Mouse (Mus musculus) G1E-ER4 (cell line): ENCODE data around the gene Actrt3. TPM values are rescaled to one million over a fixed set of nuclear protein-coding genes. Genes with fewer than 3 reads are reported as not detected.

Experiments
- GATA1 ChIP-seq: IDR thresholded peaks from one replicate; pipeline ENCODE4 v1.8.0; 2012; ENCODE audit warnings: low read length, inconsistent platforms
- polyA plus RNA-seq: library from polyadenylated mRNA; stranded (reverse); fragments of >175 nt; gene quantifications from 2 replicates; pipeline ENCODE4 v1.2.3, GENCODE M21; 2012

Actrt3 gene
- polyA plus RNA-seq, 1 experiment, result not detected

- no peak for TF ChIP-seq GATA1
Measured at GRCm38 (mm10) chr3:30597271-30597670, 2.5 kb downstream of the Actrt3 start.

DNA sequence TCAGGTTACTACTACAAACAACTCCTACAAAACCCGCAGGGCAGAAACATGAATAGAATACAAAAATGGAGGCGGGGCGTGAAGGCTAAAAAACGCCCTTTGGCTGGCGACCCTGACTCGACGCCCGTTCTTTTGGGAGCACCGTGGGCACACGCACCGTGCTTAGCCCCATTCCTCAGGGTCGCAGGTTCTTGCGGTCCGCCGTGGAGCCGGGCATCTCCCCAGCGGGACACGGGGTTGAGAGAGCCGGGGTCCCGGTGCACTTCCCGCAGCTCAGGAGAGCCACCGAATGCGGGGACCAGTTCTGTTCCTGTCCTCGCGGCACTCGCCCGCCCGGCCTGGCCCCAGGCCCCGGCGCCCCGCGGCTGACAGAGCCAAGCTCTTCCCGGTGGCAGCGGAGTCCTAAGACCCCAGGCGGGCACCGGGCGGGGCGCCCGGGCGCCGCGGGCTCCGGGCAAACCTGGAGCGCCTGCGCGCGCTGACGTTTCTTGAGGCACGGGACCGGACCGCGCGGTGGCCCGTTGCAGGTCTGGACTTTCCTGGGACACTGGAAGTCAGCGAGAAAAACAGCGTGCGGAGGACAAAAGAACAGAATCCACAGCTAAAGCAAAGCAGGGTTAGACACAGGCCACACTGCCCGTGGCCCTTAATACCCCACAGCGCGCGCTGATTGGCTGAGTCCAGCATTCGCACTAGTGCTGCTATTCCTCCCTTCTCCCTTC is 4.5 kb downstream of the Actrt3 start:
- TF ChIP-seq GATA1, result no peak

DNA sequence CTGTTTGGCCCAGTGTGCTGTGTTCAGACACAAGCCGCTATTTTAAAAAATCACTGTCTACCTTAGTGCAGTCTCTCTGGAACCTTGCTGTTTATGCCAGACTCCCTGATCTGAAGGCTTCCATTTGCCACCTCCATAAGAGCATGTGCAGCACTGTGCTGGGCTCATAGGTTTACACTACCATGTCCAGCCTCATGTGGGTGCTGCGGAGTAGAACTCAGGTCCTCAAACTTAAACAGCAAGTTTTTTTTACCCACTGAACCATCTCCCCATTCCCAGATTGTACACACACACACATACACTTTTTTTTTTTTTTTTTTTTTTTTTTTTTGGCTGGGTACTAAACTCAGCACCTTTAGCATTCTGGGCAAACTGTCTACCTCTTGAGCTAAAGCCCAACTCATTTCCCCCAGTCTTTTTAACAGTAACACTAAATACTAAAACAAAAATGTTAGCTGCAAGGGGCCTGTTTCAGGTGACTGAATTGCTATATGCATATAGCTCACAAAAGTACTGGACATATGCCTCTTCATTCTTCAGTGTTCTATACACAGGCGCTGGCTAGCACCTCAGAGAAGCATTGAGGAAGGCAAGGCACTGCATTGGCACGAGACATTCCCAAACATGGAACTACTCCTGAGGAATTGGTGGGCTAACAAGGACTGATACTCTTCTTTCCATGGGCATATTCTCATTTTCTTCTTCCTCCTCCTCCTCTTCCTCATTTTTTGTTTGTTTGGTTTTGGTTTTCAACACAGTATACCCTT is 5.8 kb downstream of the Actrt3 start:
- TF ChIP-seq GATA1, result no peak

- no peak for TF ChIP-seq GATA1
Measured at GRCm38 (mm10) chr3:30592418-30592853, 7.3 kb downstream of the Actrt3 start.

GRCm38 (mm10) chr3:30588865-30589264 is 10.9 kb downstream of the Actrt3 start:
- TF ChIP-seq GATA1, result no peak

DNA sequence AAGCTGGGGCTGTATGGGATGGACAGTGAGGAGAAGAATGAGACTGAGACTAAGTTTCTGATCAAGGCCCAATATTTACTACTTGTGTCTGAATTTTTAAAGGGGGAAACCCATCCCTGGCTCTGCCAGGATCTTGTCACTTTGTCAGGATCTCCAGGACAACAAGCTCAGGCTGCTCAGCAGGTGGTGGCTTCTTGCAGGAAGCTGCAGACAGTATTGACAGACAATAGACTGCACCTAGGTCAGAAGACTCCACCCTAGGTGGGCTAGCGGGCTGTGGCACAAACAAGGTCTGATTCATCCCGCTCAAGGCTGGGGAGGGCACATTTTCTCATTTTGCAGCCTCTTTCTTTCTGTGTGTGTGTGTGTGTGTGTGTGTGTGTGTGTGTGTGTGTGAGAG is 26.2 kb downstream of the Actrt3 start:
- no peak for TF ChIP-seq GATA1

- no peak for TF ChIP-seq GATA1
Measured at GRCm38 (mm10) chr3:30560677-30561314, 38.9 kb downstream of the Actrt3 start.

- TF ChIP-seq GATA1, result no peak
Measured at GRCm38 (mm10) chr3:30553741-30554140, 46.0 kb downstream of the Actrt3 start.

- no peak for TF ChIP-seq GATA1
Measured at GRCm38 (mm10) chr3:30550218-30550617, 49.5 kb downstream of the Actrt3 start.

GRCm38 (mm10) chr3:30548928-30549327 is 50.8 kb downstream of the Actrt3 start:
- TF ChIP-seq GATA1, result no peak

GRCm38 (mm10) chr3:30547908-30548307 is 51.8 kb downstream of the Actrt3 start, which contains the start of gene Mecom:
TSS of gene Mecom (minus strand) at chr3:30548008.
- no peak for TF ChIP-seq GATA1

Other genes starting within 250 kb of the Actrt3 start
- gene Mecom, start 51.9 kb downstream of the Actrt3 start, polyA plus RNA-seq, result not detected in 2 replicates
- 0.48 and 0.67 TPM in 2 replicates for gene Mynn, start 2.1 kb upstream of the Actrt3 start, polyA plus RNA-seq
- not detected in 2 replicates for gene Lrriq4, start 44.6 kb upstream of the Actrt3 start, polyA plus RNA-seq
- gene Lrrc34, start 47.9 kb upstream of the Actrt3 start, polyA plus RNA-seq, result not detected in 2 replicates
- gene Lrrc31, start 99.9 kb upstream of the Actrt3 start, polyA plus RNA-seq, result not detected in 2 replicates
- 0.02 TPM in 1 of 2 replicates, not detected in the other for gene Samd7, start 146.4 kb upstream of the Actrt3 start, polyA plus RNA-seq
- 15.9 and 20.3 TPM in 2 replicates for gene Sec62, start 192.9 kb upstream of the Actrt3 start, polyA plus RNA-seq